Mouse (Mus musculus) cortical plate, adult 2 months (tissue): ENCODE measurements around the gene Phf23.

ENCODE experiments used
- CTCF ChIP-seq: fragments of 200-500 bp; IDR thresholded peaks from 2 replicates; pipeline ENCODE4 v1.5.1; 2011; ENCODE audit warnings: mild to moderate bottlenecking, control low read depth, low read length; ENCODE audit not compliant: insufficient read depth; ENCODE audit errors: extremely low read depth
- POLR2A ChIP-seq: fragments of 200-500 bp; IDR thresholded peaks from 2 replicates; pipeline ENCODE4 v1.6.1; 2011; ENCODE audit warnings: mild to moderate bottlenecking, low read length, control low read depth; ENCODE audit not compliant: insufficient read depth; ENCODE audit errors: extremely low read depth

DNA sequence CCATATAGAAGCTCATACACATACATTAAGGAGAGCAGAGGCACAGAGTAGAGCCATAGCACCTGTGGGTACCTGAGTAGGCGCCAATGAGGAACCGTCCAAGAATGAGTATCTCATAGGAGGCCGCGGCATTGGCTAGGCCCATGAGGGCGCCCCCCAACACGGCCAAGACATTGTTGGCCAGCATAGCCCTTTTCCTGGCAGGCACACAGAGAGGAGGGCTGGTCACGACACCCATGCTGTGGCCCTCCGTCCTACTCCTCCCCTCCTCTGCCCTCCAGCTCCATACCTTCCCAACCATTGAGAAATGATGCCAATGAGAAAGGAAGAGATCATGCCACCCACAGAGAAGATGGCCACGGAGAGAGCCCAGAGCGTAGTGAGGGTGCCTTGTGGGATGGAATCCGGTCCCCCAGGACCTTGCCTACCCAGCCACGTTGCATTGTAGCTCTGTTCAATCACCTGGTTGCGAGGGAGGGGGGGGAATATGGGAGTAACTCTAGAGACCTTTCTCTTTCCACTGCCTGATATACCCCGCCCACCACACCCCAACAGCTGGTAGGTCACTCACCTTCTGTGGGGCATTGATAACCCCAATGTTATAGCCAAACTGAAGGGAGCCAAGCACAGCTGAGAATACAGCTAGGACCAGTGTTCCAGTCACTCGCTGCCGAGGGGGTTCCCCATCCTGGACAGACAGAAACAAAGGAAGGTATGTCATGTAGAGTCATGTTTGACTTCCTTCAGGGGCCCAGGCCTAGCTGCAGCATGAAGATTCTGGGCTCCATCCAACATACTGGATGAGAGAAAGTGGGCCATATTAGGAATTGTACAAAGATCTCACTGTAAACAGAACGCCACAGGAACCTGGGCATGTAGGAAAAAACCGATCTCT lies 49.3 kb upstream of the Phf23 start:
- no peak for TF ChIP-seq CTCF
- no peak for TF ChIP-seq POLR2A
